Mouse (Mus musculus) macrophage (primary cell): ENCODE data around the gene Alpl. TPM values are rescaled to one million over a fixed set of nuclear protein-coding genes. Genes with fewer than 3 reads are reported as not detected.

Experiments
- H3K27ac ChIP-seq: fragments of 350-480 bp; formaldehyde crosslinking; 2 replicates; pipeline ENCODE4 v1.9.0; 2021
- H3K36me3 ChIP-seq: fragments of 350-480 bp; formaldehyde crosslinking; 2 replicates; pipeline ENCODE4 v1.9.0; 2021; ENCODE audit errors: inconsistent target
- H3K4me3 ChIP-seq: fragments of 350-480 bp; formaldehyde crosslinking; 2 replicates; pipeline ENCODE4 v1.9.0; 2021; ENCODE audit errors: inconsistent target
- H3K79me2 ChIP-seq: fragments of 350-480 bp; formaldehyde crosslinking; 2 replicates; pipeline ENCODE4 v1.9.0; 2021; ENCODE audit errors: inconsistent target
- WGBS: methylation state at CpG from one replicate; pipeline ENCODE4 v1.1.7; 2026; ENCODE audit warnings: inconsistent platforms; ENCODE audit not compliant: missing documents; 5-methylcytosine and 5-hydroxymethylcytosine counted together
- polyA plus RNA-seq: library from polyadenylated mRNA; stranded (reverse); fragments of 250-400 nt; gene quantifications from 3 replicates; pipeline ENCODE4 v1.2.4, GENCODE M21; 2018; ENCODE audit warnings: inconsistent platforms
- total RNA-seq, 78 experiments: library from RNA; depleted of rRNA; stranded (reverse); fragments of 250-400 nt; gene quantifications; 1 replicate in 9 of 78; 2 replicates in 24 of 78; 3 replicates in 43 of 78; 4 replicates in 2 of 78; pipeline ENCODE4 v1.2.4; 2018; ENCODE audit warnings: inconsistent platforms in 56 of 78

Gene Alpl
- not detected for total RNA-seq (2018; cell fraction: chromatin; rRNA removed)
- not detected for total RNA-seq (2018; cell fraction: cytosol; rRNA removed)
- not detected for total RNA-seq (2018; cell fraction: nucleus; rRNA removed)
- polyA plus RNA-seq = not detected in 3 replicates

DNA sequence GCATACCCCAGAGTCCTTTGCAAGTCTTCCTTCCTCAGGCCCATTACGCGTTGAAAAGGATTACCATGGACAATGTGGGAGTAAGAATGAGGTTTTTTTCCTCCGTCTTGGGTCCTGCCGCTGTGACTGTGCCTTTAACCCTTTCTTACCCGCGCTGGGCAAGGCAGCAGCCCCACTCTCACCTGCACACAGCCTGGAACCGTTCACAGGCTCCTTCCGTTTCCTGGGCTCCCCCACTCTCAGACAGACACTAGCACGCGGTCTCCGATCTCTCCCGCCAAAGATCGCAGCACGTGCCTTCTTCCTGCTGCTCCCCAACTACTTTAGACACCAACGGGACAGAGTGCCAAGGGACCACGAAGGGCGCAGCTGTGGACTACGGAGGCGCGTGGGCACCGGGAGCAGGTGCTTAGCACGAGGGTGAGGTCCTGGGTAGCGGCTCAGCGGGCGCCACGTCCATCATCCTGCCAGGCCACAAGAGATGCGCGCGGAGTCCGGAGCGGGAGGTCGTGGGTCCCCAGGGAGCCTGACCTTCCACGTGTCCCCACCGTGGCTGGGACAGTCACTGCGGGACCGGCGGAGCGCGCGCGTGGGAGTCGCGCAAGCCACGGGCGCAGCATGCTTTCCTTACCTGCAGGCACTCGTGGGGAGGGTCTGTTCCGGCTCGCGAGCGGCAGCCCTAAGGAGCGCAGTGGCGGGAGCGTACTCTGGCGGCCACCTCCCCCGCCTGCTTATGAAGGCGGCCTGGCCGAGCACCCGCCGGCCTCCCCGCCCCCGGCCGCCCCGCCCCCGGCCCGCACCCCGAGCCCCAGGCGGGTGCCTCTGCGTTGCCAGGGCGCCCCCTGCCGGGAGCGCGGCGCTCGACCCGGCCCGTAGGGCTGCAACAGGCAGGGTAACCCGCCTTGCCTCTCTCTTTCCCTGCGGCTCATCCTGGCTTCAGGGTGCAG lies at the start of gene Alpl:
Gene Alpl, minus strand, starts transcription at position 774 of the 947 bp plus-strand sequence.
- Histone ChIP-seq H3K79me2 (no peaks in the 10 kb centered on the region), H3K27ac (no peak within 1 kb of the TSS), H3K36me3 (no peaks in the 10 kb centered on the region), H3K4me3 (no peak within 1 kb of the TSS)
- 4% methylated on average over 76 of the region's 78 CpGs for WGBS

DNA sequence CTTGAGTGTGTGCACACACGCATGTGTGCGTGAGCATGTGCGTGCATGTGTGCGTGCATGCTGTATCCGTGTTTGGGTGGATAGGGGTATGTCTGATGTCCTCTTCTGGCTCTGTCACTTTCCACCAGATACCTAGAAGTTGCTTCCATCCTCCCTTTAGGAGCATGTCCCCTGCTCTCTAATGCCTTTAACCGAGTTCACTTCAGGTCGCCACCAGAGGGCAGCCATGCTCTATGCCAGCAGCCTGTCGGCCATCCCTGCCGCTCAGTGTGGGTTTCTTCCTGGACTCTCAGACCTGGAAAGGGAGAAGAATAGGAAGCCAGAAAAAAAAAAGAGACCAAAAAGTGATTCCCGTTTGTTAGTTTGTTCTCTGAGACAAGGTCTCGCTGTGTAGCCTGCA lies 48.5 kb upstream of the Alpl start:
- Histone ChIP-seq H3K27ac (no peak overlapping the region), H3K4me3 (no peak overlapping the region), H3K36me3 (no peaks in the 10 kb centered on the region), H3K79me2 (no peaks in the 10 kb centered on the region)
- WGBS = 25% methylated on average over 11 of the region's 11 CpGs

DNA sequence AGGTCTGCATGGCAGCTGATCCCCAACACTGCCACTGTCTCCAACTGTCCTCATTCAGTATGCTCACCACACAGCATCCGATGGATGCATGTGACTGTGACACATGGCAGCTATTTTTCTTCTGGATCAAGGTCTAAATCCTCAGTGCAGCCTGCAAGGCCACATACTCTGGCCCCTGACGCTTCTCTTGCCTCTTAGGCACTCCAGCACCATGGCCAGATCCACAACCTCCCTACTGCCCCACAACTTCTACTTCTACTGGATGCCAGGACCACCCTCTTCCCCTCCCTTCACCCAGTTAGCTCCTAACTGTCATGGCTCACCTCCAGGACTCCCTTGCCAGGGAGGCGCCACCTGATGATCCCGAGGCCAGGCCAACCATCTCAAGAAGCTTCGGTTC lies 43.3 kb upstream of the Alpl start:
- no peaks in the 10 kb centered on the region for H3K79me2 ChIP-seq
- WGBS = 87% methylated on average over 5 of the region's 5 CpGs
- H3K36me3 ChIP-seq = no peaks in the 10 kb centered on the region
- H3K4me3 ChIP-seq = no peak overlapping the region
- no peak overlapping the region for H3K27ac ChIP-seq

DNA sequence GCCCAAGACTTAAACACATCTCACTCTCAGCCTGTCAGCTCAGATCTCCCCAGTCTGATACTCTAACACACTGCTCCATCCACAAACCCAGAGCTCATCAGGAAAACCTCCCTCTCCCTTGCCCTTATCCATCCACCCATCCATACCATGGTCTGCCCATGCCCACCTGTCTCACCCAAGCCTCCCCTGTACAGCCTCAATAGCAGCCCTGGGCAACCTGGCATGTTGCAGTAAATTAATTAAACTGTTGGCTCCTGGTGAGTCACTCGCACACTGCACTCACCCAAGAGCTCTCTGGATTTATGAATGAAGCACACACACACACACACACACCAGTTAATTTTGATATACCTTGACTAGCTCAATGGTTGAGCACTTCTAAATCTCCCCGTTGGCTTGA lies 42.6 kb upstream of the Alpl start:
- no peak overlapping the region for H3K4me3 ChIP-seq
- H3K79me2 ChIP-seq = no peaks in the 10 kb centered on the region
- no peak overlapping the region for H3K27ac ChIP-seq
- H3K36me3 ChIP-seq = no peaks in the 10 kb centered on the region
- 90% methylated on average over 2 of the region's 2 CpGs for WGBS

DNA sequence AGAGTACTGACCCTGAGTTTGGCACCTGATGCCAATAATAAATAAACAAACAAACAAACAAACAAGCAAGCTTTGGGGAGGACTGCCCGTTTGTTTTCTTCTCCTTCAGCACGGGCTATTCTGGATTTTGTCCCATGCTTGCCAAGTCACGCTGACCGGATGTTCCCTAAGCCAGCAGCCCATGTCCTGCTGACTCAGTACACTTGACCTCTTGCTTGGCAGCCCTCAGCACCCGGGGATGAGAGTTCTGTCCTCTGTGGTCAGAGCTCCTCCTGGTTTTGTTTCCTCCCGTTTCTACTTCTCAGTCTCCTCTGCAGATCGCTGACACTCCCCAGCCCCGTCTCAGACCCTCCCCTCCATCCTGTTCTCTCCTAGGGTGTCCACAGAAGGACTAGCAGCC lies 41.6 kb upstream of the Alpl start:
- Histone ChIP-seq H3K79me2 (no peaks in the 10 kb centered on the region), H3K27ac (no peak overlapping the region), H3K4me3 (no peak overlapping the region), H3K36me3 (no peaks in the 10 kb centered on the region)
- 70% methylated on average over 8 of the region's 8 CpGs for WGBS

DNA sequence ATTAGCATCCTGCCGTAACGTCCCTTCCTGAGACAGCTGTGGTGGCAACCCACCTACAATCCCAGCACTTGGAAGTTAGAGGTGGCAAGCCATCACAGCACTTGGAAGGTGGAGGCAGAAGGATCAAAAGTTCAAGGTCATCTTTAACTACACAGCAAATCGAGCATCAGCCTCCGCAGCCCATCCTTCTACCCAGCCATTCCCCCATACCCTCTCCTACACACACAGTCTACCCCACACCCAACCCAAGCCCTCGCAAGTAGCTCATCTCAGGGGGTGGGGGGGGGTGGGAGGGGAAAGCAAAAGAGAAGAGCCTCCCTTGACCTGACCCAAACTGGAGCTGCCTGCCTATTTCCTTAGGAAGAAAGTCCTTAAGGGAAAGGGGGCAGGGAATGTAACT lies 40.6 kb upstream of the Alpl start:
- Histone ChIP-seq H3K36me3 (no peaks in the 10 kb centered on the region), H3K79me2 (no peaks in the 10 kb centered on the region), H3K4me3 (no peak overlapping the region), H3K27ac (no peak overlapping the region)
- 90% methylated on average over 4 of the region's 5 CpGs for WGBS

DNA sequence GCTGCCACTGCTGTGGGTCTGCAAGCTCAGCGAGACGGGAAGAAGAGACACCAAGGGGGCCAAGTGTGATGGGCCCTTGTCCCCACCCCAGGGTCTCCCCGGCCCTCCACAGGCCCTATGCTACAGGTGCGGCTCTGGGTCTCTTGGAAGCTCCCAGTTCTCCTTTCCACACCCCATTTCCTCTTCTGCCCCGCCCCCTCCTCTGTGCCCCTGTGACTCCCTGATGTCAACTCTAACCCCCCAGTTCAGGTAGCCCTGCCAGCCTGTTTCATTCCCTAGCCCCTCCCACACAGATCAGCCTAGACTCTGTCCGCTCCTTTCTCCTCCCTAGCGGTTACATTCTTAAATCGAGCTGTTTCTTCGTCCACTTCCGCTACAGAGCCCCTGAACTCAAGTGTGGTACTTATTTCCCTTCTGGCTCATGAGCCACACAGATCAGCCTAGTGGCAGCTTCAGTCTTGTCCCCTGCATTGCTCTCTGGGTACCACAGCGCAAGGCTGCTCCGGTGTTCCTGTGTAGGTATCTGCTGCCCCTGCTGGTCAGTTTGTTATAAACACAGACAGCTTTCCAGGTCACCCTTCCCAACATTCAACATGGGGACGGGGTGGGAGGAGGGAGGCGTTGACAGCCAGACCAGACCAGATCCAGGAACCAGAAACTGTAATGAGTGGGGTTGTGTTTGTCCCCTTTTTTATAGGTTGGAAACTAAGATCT lies 39.6 kb upstream of the Alpl start:
- WGBS = 13% methylated on average over 13 of the region's 14 CpGs
- no peaks in the 10 kb centered on the region for H3K36me3 ChIP-seq
- H3K4me3 ChIP-seq = no peak overlapping the region
- no peaks in the 10 kb centered on the region for H3K79me2 ChIP-seq
- H3K27ac ChIP-seq = no peak overlapping the region

DNA sequence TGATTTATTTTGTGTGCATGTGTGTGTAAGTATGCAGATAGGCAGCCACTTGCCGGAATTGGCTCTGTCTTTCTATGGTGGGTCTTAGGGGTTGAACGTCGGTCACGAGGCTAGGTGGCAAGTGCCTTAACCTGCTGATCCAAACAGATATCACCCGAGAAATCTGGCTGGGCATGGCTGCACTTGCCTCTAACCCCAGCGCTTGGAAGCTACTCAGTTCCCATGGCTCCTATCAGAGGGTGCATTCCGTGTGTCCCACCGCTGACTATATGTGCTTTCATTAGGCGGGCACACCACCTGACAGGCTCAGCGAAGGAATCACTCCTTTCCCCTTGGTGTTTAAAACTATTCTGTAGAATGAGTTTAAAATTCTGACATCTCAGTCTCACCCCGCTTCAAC lies 35.4 kb upstream of the Alpl start:
- WGBS = 88% methylated on average over 10 of the region's 11 CpGs
- no peaks in the 10 kb centered on the region for H3K36me3 ChIP-seq
- H3K27ac ChIP-seq = no peak overlapping the region
- H3K79me2 ChIP-seq = no peaks in the 10 kb centered on the region
- H3K4me3 ChIP-seq = no peak overlapping the region

DNA sequence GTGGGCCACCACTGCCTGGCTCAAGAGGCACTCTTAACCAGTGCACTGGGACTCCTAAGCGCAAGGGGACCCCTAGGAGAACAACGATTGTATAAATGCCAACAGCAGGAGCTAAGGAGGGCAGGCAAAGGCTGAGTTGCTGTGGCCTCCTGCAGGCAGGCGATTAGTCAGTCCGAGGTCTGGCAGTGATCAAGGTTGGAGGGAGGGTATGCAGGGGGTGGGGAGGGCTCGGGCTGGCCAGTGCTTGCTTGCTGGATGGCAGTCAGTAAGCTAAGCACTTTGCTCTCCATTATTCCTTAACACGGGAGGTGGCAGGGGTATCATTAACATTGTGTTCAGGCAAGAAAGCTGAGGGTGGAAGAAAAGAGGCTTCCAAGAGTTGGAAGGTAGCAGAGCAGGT lies 34.2 kb upstream of the Alpl start:
- Histone ChIP-seq H3K79me2 (no peaks in the 10 kb centered on the region), H3K36me3 (no peaks in the 10 kb centered on the region), H3K4me3 (no peak overlapping the region), H3K27ac (no peak overlapping the region)
- WGBS = 50% methylated on average over 6 of the region's 6 CpGs

DNA sequence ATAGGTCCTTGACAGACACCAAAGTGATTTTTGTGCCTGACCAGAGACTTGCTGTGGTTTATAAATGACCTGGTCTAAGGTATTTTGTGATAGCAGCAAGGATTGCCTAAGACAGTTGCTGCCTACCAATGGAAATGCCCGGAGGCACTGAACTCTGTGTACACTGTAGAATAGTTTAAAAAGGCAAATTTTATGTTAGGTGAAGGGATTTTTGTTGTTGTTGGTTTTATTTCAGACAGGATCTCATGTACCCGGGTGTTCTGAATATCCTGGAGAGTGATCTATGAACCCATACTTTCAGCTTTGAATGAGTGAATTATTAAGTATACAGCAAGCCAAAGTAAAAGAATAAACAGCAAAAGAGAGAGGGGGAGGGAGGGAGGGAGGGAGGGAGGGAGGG lies 28.7 kb upstream of the Alpl start:
- H3K4me3 ChIP-seq = no peak overlapping the region
- no peak overlapping the region for H3K27ac ChIP-seq
- no peaks in the 10 kb centered on the region for H3K36me3 ChIP-seq
- no peaks in the 10 kb centered on the region for H3K79me2 ChIP-seq
- 86% methylated on average over 2 of the region's 2 CpGs for WGBS

DNA sequence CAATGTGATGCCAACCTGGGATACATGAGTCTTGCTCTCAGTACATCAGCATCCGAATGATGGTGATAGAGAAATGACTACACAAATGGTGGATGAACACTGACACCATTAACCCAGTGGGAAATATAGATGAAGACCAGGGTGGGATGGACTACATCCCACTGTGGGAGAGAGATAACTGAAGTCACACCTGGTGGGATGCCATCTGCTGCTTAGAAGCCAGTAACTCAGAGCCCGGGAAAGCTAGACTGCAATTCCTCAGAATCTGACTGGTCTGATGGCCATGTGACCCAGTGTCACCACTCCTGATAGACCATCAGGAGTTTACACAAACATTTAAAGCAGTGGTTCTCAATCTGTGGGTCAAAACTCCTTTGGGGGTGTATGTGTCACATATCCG lies 27.4 kb upstream of the Alpl start:
- H3K27ac ChIP-seq = no peak overlapping the region
- no peaks in the 10 kb centered on the region for H3K36me3 ChIP-seq
- WGBS = 92% methylated on average over 3 of the region's 3 CpGs
- H3K79me2 ChIP-seq = no peaks in the 10 kb centered on the region
- H3K4me3 ChIP-seq = no peak overlapping the region

DNA sequence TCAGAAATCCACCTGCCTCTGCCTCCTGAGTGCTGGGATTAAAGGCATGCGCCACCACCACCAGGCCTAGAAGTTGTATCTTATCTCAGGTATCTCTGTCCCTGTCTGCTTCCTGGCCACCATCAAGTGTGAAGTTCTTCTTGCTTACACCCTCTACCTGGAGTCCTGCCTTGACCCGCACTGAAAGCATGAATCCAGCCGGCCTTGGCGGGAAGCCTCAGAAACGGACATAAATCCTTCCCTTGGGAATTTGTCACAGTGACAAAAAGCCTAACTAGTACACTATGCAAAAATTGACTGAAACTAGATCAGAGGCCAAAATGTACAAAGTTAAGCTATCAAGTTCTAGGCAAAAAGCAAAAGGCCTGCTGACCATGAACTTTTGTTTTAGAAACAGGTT lies 26.4 kb upstream of the Alpl start:
- Histone ChIP-seq H3K4me3 (no peak overlapping the region), H3K79me2 (no peaks in the 10 kb centered on the region)
- WGBS = 97% methylated on average over 5 of the region's 5 CpGs

DNA sequence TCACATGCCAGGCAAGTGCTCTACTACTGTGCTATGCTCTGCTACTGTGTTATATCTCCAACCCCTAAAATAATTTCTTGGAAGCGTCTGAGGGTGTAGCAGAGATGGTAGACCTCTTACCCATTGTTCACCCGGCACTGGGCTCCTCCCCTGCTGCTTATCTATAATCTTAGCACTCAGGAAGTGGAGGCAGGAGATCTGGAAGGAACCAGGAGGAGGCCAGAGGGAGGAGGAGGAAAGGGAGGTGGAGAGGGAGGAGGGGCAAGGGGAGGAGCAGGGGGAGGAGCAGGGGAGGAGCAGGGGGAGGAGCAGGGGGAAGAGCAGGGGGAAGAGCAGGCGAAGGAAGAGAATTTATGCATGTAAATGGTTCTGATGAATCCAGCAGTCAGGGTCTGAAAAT lies 24.5 kb upstream of the Alpl start:
- WGBS = 80% methylated on average over 3 of the region's 3 CpGs
- no peak overlapping the region for H3K27ac ChIP-seq

More for the DNA sequence above, 26.4 kb upstream of the Alpl start:
- Histone ChIP-seq H3K27ac (no peak overlapping the region), H3K36me3 (no peaks in the 10 kb centered on the region)

DNA sequence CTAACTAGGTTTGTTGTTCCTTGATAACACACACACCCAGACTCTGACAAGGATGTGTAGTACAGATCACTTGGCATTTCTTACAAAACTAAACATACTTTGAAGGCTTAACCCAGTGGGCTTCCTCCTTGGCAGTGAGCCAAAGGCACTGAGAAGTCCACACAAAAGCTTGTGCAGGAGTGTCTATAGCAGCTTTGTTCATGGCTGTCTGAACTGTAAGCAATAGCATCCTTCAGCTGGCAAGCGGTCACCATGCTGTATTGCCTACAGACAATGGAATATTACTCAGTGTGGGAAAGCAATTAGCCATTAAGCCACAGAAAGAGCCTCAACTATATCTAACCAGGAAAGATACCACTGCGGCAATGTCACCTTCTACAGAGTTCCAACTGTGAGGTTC lies 23.3 kb upstream of the Alpl start:
- Histone ChIP-seq H3K27ac (no peak overlapping the region), H3K4me3 (no peak overlapping the region), H3K79me2 (no peaks in the 10 kb centered on the region), H3K36me3 (no peaks in the 10 kb centered on the region)
- 91% methylated on average over 2 of the region's 2 CpGs for WGBS

More for the DNA sequence above, 24.5 kb upstream of the Alpl start:
- no peaks in the 10 kb centered on the region for H3K79me2 ChIP-seq
- no peaks in the 10 kb centered on the region for H3K36me3 ChIP-seq
- no peak overlapping the region for H3K4me3 ChIP-seq

DNA sequence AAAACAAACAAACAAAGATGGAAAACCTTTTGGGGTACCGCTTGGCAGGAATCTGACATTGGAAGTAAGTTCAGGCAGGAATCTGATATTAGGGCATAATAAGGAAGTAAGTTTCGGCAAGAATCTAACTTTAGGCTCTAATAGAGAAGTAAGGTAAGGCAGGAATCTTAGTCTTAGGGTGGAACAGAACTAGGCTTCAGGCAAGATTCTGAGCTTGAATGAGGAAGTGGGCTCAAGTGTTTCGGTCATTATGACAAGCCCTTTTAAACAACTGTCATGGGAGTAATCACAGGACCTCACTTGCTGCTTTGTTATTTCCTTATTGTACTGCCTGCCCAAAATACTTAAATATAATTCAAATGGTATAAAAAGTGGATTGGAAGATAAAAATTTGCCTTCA lies 22.2 kb upstream of the Alpl start:
- WGBS = 39% methylated on average over 3 of the region's 3 CpGs
- Histone ChIP-seq H3K4me3 (no peak overlapping the region), H3K79me2 (no peaks in the 10 kb centered on the region), H3K36me3 (no peaks in the 10 kb centered on the region), H3K27ac (no peak overlapping the region)
